Mouse (Mus musculus) CD4-positive, CD25-positive, alpha-beta regulatory T cell, adult 2 months (primary cell): ENCODE data around the gene 1810043G02Rik.
A peak's percentile ranks its signal among the peaks of the same experiment; 100 is the strongest.
"Not testable (repeated sequence)": the region's sequence is repeated elsewhere in the genome, so short reads cannot be mapped to it uniquely, and the experiment has no call there.

Experiments
- DNase-seq: peaks from one replicate; pipeline ENCODE4 v3.0.0-alpha.2; 2012; ENCODE audit warnings: low read depth, low spot score

The 1810043G02Rik gene

DNA sequence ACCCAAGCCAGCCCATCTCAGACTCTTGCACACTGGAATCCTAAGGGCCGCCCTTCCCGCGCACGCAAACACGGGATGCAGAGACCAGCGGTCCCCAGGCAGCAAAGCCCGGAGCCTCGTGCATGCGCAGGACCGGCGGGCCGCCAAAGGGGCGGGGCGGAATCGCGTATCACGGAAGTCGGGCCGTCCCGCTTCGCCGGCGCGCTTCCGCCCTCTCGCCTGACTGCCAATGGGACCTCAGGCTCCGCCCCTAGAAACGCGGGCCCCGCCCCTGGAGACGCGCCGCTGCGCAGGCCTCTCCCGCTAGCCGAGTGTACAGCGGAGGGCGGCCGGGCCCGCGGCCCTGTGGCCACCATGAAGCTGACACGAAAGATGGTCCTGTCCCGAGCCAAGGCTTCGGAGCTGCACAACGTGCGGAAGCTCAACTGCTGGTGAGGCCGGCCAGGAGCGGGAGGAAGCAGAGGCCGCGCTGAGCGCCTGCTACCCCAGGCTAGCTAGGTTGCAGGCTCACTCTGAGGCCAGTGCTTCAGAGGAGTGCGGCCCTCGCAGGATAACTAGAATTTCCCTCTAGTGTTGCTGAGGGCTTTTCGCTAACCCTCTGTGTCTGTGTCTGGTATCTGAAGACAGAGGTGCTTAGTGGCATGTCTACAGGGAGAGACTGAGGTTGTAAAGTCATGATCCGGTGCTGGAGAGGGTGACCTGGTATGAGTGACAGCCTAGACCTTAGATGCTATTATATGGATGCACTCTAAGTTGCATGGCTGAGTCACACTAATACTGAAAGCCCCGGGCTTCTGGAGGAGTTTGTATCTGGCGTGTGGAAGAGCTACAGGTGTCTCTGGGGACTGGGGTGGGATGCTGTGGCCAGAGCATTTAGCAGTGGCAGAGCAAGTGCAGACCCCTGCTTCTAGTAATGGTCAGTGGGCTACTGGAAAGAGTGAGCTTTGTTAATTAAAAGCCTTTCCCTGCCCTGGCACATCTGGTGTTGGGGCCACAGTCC lies at the start of gene 1810043G02Rik:
Gene 1810043G02Rik, plus strand, starts transcription at position 174 of the 1,000 bp plus-strand sequence.
- peak; percentile 99 for DNase-seq

DNA sequence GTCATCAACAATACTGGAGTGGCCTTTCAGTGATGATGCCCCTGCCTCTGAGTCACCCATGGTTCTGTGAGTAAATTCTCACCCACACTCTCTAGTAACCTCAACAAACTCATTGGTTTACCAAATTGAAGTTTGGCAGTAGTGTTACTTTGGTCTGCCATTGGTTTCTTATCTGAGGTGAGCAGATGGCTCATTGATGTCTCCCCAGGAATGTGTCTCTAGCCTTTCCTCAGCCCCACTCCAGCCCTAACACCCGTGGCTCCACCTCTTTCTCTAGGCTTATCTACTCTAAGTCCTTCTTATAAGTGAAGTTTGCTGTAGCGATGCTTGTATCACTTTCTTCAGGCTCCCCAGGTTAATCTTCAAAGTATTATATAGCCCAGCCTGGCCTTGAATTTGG lies 38.6 kb upstream of the 1810043G02Rik start:
- DNase-seq = no peak

DNA sequence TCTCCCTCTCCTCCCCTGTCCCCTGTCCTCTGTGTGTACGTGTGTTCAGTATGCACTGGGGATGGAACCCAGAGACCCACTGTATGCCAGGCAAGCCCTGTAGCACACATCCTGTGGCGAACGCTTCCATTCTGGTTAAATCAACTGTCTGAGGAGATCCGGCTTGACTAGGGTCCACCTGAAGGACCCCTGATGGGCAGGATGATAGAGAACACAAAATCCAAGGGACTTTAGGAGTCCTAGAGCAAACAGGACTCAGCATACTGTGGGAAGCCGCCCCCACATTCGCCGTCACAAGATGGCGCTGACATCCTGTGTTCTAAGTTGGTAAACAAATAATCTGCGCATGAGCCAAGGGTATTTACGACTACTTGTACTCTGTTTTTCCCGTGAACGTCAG lies 27.9 kb upstream of the 1810043G02Rik start:
- not testable (repeated sequence) for DNase-seq

DNA sequence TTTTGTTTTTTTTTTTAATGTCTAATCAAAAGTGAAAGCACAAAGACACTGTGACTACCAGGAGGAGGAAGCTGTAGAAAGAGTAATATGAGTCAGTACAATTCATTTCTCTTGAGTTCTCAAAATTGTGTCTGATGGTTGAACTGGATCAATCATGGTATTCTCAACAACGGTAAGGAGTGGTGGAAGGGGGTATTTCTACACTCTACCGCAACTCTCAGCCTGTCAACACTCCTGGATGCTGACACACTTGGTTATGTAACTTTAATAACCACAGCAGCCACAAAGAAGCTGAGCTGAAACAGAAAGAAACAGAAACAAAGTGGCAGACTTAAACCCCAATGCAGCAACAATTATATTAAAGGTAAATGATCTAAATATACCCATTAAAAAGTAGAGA lies 15.6 kb upstream of the 1810043G02Rik start:
- peak; percentile 41 for DNase-seq

DNA sequence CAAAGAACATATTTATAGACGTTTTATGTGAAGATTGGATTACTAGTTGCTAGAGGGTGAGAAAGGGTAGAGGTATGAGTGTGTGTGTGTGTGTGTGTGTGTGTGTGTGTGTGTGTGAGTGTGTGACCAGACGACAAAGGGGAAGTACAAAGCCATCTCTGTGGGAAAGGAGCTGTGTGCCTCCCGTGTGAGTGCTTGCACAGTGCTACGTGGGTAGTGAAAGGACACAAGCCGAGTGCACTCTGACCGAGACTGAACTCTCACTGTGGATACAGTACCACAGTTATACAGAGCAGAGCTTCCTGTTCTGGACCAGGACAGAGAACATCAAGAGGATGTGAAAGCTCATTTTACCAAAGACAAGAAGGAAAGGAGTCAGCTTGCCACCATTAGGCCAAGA lies 14.4 kb upstream of the 1810043G02Rik start:
- DNase-seq = no peak

DNA sequence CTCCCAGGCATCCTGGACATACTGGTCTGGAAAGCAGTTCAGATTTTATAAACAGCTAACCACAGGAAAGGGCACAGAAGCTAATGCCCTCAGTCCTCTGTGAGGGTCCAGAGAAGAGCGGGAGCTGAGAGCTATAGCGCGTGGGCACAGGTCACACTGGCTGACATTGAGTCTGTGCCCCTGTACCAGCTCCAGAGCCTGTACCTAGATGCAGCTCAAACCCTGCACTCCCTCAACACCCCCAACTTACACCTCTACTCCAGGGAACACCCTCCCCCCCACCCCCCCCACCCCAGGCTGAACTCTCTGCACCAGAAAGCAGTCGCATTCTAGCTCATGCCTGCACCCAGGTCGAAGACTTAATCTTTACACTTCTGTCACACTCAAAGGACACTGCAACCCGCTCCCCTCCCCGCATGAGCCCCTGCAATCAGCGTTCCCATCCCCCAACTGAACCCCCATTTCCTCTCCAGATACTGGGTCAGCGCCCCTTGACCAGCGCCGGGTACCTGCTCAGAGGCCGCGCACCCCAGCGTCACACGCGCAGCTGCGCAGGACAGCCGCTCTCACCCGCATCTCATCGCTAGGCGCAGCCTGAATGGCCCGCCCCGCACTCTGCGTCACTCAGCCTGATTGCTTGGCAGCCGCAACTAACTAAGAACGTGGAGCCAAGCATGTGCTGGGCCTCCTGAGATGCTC lies 8.9 kb upstream of the 1810043G02Rik start:
- peak; percentile 51 for DNase-seq

DNA sequence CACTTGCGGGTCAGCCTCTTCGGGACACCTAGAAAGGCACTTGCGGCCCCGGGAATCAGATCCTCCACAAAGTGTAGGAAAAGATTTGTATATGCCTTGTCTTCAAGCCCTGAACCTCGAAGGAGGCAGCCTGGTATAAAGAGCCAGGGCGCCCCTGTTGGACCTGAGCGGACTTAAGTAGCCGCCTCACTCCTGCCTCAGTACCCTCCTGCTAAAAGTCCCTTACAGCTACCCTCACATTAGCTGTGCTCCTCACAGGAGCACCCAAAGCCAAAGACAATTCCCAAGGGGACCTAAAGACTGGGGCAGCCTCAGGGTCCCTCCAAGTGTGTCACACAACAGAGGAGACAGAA lies 8.4 kb upstream of the 1810043G02Rik start:
- no peak for DNase-seq

DNA sequence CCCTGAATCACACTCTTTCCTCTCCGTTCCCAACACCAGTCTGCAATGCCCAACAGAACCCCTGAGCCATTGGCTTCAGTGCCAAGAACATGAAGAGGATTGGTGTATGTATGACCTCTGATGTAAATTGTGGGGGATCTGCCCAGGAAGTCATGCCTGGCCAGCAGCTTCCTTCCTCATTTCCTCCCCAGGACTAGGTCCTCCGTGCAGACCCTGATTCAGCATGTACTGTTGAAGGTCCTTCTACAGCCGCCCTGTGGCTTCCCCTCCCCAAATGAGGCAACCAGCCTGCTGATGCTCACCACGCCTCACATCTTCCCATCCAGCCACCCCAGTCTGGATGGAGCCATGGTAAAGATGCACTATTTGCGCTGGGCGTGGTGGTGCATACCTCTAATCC lies 7.8 kb upstream of the 1810043G02Rik start, which contains the start of gene Trpm2:
Gene Trpm2, minus strand, starts transcription at position 83 of the 400 bp plus-strand sequence.
- no peak for DNase-seq

DNA sequence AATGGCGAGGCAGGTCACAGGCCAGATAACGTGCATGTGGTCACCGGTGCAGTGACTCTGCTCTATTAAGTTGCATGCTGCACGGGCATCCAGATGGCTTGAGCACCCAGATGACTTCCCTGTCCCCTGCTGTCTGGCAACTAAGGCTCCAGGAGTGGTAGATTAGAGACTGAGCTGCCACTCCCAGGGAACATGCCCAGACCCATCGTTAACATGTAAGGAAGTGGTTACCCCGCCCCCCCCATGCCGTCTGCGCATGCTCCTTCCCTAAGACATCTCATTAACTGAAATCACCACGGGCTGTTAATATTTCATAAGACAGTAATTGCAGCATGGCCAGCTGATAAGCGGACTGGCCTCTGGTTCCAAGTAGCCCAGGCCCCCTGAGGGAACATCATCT lies 7.1 kb upstream of the 1810043G02Rik start:
- peak; percentile 62 for DNase-seq

DNA sequence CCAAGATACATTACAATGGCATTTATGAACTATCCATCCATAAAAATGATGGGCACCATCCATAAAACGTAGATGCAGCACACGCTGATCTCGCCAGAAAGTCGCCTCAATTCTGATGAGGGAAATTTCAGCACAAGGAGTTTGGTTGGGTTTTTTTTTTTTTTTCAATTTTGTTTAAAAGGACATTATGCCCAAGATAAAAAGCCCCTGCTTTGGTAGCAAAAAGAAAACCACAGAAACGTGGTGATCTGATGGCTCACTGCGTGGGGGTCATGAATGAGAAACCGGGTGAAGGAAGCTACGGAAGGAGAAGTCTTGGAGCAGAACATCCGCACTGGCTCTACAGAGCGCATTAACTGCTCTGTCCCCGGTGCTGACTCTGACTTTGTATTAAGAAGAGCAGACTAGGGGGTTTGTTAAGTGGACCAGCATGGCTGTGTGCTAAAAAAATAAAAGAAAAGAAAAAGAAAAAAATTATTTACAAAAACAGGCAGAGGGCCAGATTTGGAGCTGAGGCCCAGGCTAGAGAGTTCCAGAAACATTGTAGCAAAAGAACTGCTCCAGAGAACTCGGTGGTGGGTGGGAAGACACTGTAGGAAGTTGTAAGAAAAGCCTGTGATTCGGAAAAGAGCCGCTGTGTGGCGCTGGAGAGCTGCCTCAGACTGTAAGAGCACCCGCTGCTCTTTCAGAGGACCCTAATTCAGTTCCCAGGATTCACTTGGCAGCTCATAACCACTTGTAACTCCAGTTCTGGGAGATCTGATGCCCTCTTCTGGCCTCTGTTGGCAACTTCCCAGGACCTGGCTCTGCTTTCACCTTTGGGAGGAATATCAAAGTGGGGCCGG lies 6.4 kb upstream of the 1810043G02Rik start:
- peak; percentile 67 for DNase-seq

DNA sequence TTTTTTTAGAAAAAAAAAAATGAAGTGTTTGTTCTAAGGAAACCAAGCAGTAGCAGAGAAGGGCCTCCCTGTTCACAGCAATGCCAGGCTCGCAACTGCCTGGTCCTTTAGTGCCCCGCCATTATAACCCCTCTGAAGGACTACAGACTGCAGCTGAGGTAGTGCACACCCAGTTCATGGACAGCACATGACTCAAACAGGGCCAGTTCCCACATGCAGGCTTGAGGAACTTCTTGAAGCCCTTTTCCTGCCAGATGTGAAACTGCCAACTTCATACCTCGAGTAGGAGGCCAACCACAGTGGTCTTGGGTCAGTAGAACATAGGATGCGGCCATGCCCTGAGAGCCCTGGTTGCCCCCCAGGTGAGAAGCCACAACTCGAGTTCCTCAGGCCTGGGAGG lies 4.0 kb upstream of the 1810043G02Rik start:
- no peak for DNase-seq

DNA sequence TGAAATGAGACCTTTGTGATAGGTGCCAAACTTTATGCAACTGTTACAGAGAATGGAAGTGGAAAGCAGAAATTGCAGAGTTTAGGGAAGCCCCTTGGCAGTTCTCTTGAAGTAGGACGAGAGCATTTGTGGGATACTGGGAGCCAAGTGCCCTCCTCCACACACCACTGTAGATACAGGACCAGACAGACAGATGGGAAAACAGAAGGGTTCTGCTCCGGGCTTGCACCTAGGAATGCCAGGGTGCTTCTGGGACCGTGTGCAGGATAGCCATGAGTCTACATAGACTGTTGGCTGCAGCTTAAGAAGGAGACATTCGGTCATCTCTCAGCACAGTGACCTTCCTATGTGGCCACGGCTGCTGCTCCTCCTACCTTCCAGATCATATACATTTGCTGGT lies 3.5 kb upstream of the 1810043G02Rik start:
- DNase-seq = no peak

DNA sequence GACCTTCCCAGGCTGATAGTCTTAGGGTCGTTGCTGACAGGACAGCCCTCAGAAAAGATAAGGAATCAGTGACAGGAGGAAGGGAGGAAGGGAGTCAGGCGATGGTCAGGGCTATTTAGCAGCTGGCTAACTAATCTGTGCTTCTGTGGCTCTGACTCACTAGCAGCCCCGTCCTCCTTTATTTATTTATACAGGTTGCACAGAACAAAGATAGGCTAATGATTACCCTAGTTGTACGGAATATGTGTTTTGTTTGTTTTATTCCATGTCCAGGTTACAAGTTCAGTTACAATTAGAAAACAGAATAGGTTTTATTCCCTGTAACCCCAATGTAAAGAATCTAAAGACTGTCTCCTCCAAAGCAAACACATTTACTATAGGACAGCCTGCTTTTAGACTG lies 2.7 kb upstream of the 1810043G02Rik start:
- no peak for DNase-seq

DNA sequence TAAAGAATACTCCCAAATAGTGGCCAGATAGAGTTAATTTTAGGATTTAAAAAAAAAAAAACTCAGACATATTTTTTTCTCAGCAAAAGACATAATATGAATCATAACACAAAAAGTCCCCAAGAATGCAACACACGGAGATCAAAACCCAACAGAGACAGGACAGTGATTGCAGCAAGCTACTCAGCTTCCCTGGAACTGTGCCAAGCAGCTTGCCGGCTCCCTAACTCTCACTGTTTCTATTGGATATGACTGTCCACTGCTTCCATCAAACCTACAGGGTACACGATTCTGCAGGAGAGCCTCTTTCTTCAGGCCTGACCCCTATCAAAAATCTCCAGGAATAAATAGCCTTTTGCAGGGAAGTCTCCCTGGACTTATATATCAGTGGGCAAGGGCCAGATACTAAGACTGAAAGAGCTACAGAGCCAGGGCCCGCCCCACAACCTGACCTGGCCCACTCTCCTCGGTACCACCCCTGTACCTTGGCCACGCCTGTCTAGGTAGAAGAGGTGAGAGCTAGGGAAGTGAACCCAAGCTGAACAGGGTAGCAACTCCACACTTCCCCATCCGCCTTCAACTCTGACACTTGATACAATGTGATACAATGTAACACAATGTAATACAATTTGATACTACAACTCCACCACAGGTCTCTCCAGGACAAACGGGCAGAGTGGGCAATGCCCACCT lies 1.7 kb upstream of the 1810043G02Rik start:
- no peak for DNase-seq

DNA sequence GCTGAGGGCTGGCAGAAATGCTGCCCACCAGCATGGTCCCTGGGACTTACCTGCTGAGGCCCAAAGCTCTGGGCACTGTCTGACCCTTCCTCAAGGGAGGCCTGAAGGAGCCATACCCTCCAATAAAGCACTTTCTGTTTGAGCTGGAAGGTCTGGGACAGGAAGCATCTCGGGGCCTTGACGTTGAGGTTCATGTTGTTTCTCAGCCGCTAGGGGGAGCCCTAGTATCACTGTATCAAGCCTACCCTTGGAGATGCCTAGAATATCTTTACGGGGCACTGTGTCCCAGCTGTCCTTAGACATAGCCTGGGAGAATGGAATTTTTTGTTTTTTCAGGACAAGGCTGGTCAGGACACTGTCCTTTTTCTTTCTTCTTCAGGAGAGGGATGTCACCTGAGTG lies 6.3 kb downstream of the 1810043G02Rik start:
- peak; percentile 92 for DNase-seq

DNA sequence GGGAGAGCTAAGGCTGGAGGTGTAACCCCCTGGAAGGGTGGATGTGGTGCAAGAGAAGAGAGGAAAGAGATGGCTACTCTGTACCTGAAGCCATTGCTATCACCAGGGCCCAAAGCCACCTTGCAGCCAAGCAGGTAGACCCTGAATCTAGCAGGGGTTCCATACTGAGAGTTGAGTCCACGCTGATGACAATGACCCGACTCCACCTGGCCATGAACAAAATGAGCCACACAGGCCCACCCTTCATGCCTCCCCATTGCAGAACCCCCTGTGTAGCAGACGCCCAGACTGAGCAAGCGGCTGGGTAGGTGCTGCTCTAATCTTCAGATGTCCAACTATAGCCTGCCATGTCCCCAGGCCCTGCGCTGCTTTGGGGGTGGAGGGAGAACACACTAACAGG lies 7.5 kb downstream of the 1810043G02Rik start:
- DNase-seq = no peak

DNA sequence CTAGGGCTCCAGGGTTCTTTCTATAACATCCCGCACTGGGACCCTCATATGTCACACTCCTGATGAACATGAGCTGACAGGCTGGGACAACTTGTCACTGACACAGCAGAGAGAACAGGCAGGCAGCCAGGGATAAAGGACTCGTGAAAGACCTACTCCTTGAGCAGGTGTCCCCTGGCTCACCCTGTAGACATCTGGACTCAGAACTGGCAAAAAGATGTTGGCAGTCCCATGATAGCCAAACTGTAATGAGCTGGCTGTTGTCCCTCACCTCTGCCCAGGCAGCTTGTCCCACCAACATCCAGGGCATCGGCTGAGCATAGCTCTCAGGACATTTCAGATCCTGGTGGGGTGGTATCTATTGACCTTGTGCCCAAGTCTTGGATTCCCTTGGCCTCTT lies 17.3 kb downstream of the 1810043G02Rik start:
- DNase-seq = no peak

DNA sequence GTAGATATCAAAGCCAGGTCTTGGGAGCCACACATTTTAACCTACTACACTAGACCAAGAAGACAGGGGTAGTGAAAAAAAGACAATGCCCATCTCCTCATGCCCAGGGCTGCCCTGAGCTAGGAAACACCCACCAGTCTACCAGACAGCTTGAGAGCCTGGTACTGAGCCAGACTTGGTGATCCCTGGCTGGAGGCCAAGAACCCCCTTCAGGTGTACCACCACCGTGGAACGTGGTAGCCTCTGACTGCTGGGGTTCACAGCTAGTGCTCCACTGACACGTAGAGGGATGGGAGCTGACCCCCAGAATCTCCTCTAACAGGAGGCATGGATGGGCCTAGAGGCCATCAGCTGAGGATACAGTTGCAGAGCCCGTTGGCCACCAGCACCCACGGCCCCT lies 21.9 kb downstream of the 1810043G02Rik start:
- no peak for DNase-seq

DNA sequence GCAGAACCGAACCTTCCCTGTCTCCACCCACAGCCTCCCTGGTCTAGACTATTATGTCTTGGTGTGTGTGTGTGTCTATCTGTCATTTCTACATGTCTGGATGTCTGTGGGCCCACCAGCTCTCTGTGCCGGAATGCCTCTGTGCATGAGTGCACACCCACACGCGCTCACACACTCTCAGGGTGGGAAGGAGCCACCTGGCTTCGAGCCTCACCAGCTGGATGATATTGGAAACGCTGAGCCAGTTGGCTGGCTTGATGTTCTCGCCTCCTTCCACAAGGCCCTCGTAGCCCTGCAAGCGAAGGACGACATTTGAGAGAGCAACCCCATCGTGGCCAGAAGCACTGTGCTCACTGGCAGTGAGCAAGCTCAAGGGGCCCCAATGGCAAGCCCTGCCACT lies 23.5 kb downstream of the 1810043G02Rik start:
- DNase-seq = no peak

DNA sequence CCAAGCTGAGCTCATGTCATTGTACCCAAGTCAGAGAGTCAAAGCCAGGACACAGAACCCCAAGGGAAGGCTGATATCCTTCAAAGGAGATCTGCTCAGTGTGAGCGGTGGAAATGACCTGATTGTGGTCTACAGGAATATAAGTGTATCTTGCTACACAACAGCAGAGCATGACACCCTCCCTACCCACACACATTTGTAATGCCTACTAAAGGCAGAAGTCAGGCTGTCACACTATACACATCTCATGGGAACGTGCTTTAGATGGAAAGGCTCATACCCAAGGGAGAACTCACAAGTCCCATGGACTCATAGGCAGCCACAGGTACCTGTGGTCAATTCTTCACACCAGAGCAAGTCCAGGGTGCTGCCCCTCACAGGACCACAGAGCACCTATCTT lies 24.0 kb downstream of the 1810043G02Rik start:
- DNase-seq = no peak

DNA sequence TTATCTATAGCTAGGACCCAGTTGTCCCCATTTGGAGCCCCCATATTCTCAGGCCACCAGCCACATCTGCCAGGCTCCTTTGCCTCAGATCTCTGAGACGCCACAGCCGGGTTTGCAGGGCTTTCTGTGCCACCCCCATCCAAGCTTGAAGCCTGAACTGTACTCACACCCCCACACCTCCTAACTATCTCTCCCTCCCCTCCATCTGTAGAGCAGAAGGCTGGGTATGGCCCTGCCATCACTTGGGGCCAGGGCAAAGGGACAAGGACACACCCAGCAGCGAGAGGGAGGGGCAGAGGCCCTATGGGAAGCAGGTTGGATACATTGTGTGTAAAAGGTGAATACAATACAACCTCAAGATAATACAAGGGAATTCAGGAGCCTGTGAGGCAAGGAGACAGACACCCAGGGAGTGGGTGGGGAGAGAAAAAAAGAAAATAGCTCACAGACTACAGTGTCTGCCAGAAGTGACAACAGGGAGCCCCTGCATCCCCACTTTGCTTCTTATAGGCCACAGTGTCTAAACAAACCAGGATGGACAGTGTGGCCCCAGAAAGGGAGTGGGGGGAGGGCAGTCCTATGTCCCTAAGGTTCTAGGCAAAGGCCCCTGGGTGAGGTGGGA lies 26.3 kb downstream of the 1810043G02Rik start:
- no peak for DNase-seq
